Mouse (Mus musculus): Measurements from ENCODE around the gene Tcp11l1. TPM values are rescaled to one million over a fixed set of nuclear protein-coding genes. Genes with fewer than 3 reads are reported as not detected.

The Tcp11l1 gene
- polyA plus RNA-seq (2015; fragmentation: Nextera tagmentation; extraction: Ambion mirVana), result 61.5 and 73.3 TPM in 2 replicates

DNA sequence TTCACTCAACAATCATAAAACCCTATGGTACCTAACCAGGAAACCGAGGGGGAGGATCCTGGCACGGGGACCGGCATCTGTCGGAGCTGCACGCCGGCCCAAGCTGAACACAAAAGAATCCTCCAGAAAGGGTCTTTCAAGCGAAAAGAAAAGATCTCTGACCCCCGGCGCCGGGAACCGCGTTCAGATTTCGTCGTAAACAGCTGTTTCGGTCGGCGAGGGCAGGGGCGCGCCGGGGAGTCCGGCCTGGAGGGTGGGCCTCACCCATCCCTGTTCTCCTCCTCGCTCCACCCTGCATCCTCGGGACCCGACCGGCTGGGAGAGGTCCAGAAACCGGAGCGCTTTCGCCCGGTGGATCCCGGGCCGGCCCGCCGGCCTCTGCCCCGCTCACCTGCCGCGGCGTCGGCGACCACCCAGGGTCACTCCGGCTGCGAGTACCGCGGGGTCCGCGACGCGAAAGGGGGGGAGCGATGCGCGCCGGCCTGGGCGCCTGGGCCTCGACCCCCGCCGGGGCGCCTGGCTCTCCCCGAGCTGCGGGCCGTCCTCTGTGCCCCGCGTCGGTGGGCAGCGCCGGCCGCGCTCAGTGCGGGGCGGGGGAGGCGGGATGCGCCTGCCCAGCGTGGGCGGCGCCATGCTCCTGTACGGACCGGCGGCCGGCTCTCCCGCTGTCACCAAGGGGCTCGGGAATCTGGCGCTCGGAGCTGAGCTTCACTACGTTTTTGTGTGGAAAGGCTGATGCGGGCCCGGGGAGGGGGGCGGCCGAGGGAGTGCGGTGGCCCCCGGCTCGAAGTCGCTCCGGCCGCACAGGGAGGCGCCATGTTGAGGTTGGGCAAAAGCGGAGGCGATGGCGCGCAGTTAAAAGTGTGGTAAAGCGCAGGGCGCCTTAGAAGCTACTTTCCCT, at the start of gene Tcp11l1:
Tcp11l1 (minus strand) TSS at position 585 of the 901 bp plus-strand sequence.
- H3K9me3 ChIP-seq, result no peaks in the 10 kb centered on the region
- under 1% methylated on average over 97 of the region's 99 CpGs for WGBS
- peaks cover 4% of the 10 kb centered on the region; the same call in 1 of the 2 replicates for H3K27me3 ChIP-seq
- peak within 1 kb of the TSS; percentile 84 for H3K9ac ChIP-seq
- ATAC-seq (ENCODE audit: insufficient number of reproducible peaks, insufficient read depth, low FRiP score, low TSS enrichment, low read depth), result peak; percentile 87
- H3K4me3 ChIP-seq, result peak within 1 kb of the TSS; percentile 74
- 0 out of 2 replicates have a peak, but pooled peaks cover 4% of the 10 kb centered on the region for H3K36me3 ChIP-seq
- peak within 1 kb of the TSS; percentile 73 for H3K4me2 ChIP-seq
- H3K4me1 ChIP-seq, result peaks cover 21% of the 10 kb centered on the region
- H3K27ac ChIP-seq, result peak within 1 kb of the TSS; percentile 89

DNA sequence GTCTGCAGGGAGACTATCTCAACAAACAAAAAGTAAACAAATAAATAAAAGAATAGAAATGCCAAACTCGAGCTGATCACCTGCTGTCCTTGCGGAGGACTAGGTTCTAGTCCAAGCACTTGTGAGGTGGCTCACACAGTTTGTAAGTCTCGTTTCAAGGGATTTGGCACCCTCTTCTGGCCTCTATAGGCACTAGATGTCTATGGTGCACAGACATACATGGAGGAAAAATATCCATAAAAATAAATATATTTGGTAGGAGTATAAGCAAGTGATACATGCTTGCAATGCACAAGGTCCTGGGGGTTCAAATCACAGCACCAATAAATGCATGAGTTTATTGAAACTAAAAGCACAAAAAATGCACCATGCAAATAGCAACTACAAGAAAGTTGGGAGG, 38.6 kb upstream of the Tcp11l1 start:
- Histone ChIP-seq H3K4me2 (no peak overlapping the region), H3K4me3 (no peak overlapping the region), H3K36me3 (peaks cover 11% of the 10 kb centered on the region), H3K9ac (no peak overlapping the region), H3K4me1 (no peaks in the 10 kb centered on the region), H3K27ac (no peak overlapping the region), H3K9me3 (no peaks in the 10 kb centered on the region), H3K27me3 (no peaks in the 10 kb centered on the region)
- WGBS, result 63% methylated on average over 3 of the region's 3 CpGs
- ATAC-seq (ENCODE audit: insufficient number of reproducible peaks, insufficient read depth, low FRiP score, low TSS enrichment, low read depth), result no peak

DNA sequence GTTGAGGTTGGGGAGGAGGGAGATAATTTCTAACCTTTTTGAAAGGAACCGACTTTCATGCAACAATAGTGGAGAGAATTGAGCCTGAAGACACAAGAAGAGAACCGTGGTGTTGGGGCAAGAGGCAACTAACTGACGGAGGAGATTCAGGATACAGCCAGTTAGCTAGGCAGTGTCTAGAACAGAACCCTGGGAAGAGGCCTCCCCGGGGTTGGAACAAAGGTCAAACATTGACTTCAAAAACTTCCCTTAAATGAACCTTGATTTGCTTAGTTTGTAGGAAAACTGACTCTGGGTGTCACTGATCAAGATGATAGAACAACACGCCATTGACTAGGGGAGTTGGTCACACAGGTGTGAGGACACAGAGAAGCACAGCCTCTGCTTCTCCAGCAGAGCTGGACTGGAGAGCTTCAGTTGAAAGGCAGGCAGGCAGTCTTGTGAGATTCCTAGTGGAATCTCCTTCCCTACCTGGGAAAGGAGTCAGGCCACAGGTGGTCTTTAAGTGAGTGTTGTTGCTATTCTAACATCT, 36.7 kb upstream of the Tcp11l1 start:
- Histone ChIP-seq H3K9ac (no peak overlapping the region), H3K9me3 (no peaks in the 10 kb centered on the region), H3K36me3 (peaks cover 7% of the 10 kb centered on the region), H3K4me2 (no peak overlapping the region), H3K27me3 (no peaks in the 10 kb centered on the region), H3K27ac (no peak overlapping the region), H3K4me3 (no peak overlapping the region), H3K4me1 (no peaks in the 10 kb centered on the region)
- no peak for ATAC-seq (ENCODE audit: insufficient number of reproducible peaks, insufficient read depth, low FRiP score, low TSS enrichment, low read depth)
- WGBS, result 76% methylated on average over 5 of the region's 5 CpGs

DNA sequence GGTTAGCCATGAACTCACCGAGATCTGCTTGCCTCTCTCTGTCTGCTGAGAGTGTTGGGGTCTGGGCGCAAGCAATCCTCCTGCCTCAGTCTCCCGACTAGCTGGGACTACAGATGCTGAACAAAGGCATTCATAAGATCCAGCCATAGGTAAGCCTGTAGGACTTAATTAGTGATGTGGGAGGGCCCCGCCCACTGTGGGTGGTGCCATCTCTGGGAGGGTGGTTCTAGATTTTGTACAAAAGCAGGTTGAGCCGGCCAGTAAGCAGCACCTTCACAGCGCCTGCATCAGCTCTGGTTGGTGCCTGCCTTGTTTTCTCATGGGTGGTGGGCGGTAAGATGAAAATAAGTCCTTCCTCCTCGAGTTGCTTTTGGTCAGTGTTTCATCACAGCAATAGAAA, 34.3 kb upstream of the Tcp11l1 start:
- Histone ChIP-seq H3K9ac (no peak overlapping the region), H3K4me2 (no peak overlapping the region), H3K27ac (no peak overlapping the region), H3K36me3 (no peaks in the 10 kb centered on the region), H3K27me3 (peaks cover 16% of the 10 kb centered on the region), H3K4me3 (no peak overlapping the region), H3K4me1 (peaks cover 8% of the 10 kb centered on the region), H3K9me3 (no peaks in the 10 kb centered on the region)
- WGBS, result 57% methylated on average over 8 of the region's 8 CpGs
- no peak for ATAC-seq (ENCODE audit: insufficient number of reproducible peaks, insufficient read depth, low FRiP score, low TSS enrichment, low read depth)

DNA sequence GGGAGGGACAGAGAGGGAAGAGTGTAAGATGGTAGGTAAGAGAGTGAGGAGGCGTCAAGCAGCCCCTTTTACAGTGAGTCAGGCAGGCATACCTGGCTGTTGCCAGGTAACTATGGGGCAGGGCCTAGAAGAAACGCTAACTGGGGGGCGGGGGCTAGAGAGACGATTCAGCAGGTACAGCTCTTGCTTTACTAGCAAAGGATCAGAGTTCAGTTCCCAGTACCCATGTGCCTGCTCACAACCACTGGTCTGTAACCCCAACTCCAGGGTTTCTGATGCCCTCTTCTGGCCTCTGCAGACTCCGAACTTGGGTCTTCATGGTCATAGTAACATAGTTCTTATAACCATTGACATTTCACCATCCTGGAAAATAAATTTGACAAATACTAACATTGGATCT, 32.0 kb upstream of the Tcp11l1 start:
- H3K27me3 ChIP-seq, result peaks cover 33% of the 10 kb centered on the region
- H3K4me3 ChIP-seq, result no peak overlapping the region
- no peaks in the 10 kb centered on the region for H3K9me3 ChIP-seq
- H3K9ac ChIP-seq, result no peak overlapping the region
- peaks cover 12% of the 10 kb centered on the region for H3K4me1 ChIP-seq
- no peaks in the 10 kb centered on the region for H3K36me3 ChIP-seq
- H3K4me2 ChIP-seq, result no peak overlapping the region
- 54% methylated on average over 5 of the region's 5 CpGs for WGBS
- no peak for ATAC-seq (ENCODE audit: insufficient number of reproducible peaks, insufficient read depth, low FRiP score, low TSS enrichment, low read depth)
- H3K27ac ChIP-seq, result no peak overlapping the region

DNA sequence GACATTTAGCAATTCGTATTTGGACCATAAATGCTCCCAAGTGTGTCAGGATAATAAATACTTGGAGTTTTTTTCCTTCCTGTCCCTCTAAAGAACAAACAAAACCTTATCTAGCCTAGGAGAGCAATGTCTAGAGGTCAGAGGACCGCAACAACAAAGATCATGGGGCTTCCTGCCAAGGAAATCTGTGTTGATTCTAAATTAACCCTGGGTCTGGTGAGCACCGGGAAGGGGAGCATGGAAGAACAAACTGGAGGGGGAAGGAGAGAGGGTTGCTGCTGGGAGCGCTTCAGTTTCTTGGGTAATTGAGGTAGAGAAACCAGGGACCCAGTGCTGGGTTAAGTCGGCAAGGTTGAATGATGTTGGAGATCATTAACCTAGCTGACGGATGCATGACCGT, 31.2 kb upstream of the Tcp11l1 start:
- Histone ChIP-seq H3K36me3 (no peaks in the 10 kb centered on the region), H3K4me3 (peak overlapping the region; percentile 75), H3K4me2 (peak overlapping the region; percentile 92), H3K4me1 (peaks cover 12% of the 10 kb centered on the region), H3K9me3 (no peaks in the 10 kb centered on the region), H3K27me3 (peaks cover 33% of the 10 kb centered on the region), H3K27ac (no peak overlapping the region), H3K9ac (no peak overlapping the region)
- no peak for ATAC-seq (ENCODE audit: insufficient number of reproducible peaks, insufficient read depth, low FRiP score, low TSS enrichment, low read depth)
- WGBS, result 18% methylated on average over 7 of the region's 7 CpGs

DNA sequence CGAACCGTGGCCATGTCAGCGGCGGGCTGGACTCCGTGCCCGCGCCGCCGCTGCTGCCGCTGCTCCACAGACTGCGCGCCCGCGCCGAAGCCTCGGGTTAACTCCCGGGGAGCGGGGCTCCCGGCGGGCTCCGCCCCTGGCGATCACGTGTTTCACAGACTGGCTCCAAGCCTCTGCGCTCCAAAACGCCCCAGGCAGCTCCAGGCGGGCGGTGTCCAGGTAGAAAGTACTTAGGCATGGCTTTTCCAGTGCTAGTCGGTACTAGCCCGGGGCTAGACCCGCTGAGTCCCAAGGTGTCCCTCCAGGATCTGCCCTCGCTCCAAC, 30.7 kb upstream of the Tcp11l1 start, which contains the start of gene Depdc7:
Depdc7 (minus strand) TSS at position 138 of the 324 bp plus-strand sequence.
- under 1% methylated on average over 31 of the region's 31 CpGs for WGBS
- Histone ChIP-seq H3K4me1 (peaks cover 12% of the 10 kb centered on the region), H3K9me3 (no peaks in the 10 kb centered on the region), H3K4me2 (peak within 1 kb of the TSS; percentile 92), H3K27ac (no peak within 1 kb of the TSS), H3K9ac (peak within 1 kb of the TSS; percentile 81), H3K36me3 (no peaks in the 10 kb centered on the region), H3K4me3 (peak within 1 kb of the TSS; percentile 75), H3K27me3 (peaks cover 33% of the 10 kb centered on the region)
- peak; percentile 82 for ATAC-seq (ENCODE audit: insufficient number of reproducible peaks, insufficient read depth, low FRiP score, low TSS enrichment, low read depth)

DNA sequence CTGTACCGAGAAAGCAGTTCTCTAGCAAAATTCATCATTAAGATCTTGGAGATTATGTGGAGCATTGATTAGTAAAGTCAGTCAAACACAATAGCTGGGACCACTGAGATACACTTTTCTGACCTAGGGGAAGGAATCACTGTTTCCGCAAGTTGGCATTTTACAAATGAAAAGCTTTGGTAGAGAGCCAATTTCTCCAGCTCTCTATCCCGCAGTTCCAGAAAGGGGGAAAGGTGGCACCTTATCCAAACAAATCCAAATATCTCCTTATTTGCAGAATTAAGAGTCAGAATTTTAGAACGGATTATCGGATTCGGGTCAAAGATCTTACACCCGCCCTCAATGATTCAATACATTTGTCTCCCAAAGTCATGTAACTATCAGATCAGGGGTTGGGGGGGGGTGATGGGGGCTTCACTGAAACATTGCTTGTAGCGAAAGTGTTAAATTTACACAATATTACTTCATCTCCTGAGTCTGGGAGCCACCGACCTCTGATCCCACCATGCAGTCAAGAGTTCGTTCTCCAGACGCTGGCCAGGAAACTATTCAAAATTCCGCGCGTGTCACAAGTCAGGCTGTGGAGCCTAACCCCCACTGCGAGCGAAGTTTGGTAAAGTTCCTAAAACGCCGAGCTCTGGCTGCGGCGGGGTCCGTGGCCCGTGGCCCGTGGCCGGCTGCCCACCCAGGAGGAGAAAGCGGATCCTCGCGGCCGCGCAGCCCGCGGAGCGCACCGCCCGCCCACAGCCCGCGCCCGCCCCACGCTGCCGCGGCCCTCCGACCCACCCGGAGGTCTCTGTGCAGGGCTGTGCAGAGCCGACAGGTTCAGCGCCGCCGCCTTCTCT, 30.1 kb upstream of the Tcp11l1 start:
- no peak overlapping the region for H3K27ac ChIP-seq
- H3K4me2 ChIP-seq, result peak overlapping the region; percentile 92
- WGBS, result 5% methylated on average over 45 of the region's 46 CpGs
- no peaks in the 10 kb centered on the region for H3K36me3 ChIP-seq
- peak overlapping the region; percentile 75 for H3K4me3 ChIP-seq
- peaks cover 12% of the 10 kb centered on the region for H3K4me1 ChIP-seq
- H3K9ac ChIP-seq, result peak overlapping the region; percentile 81
- no peaks in the 10 kb centered on the region for H3K9me3 ChIP-seq
- peak; percentile 28; the same call in 1 of the 2 replicates for ATAC-seq (ENCODE audit: insufficient number of reproducible peaks, insufficient read depth, low FRiP score, low TSS enrichment, low read depth)
- peaks cover 33% of the 10 kb centered on the region for H3K27me3 ChIP-seq

DNA sequence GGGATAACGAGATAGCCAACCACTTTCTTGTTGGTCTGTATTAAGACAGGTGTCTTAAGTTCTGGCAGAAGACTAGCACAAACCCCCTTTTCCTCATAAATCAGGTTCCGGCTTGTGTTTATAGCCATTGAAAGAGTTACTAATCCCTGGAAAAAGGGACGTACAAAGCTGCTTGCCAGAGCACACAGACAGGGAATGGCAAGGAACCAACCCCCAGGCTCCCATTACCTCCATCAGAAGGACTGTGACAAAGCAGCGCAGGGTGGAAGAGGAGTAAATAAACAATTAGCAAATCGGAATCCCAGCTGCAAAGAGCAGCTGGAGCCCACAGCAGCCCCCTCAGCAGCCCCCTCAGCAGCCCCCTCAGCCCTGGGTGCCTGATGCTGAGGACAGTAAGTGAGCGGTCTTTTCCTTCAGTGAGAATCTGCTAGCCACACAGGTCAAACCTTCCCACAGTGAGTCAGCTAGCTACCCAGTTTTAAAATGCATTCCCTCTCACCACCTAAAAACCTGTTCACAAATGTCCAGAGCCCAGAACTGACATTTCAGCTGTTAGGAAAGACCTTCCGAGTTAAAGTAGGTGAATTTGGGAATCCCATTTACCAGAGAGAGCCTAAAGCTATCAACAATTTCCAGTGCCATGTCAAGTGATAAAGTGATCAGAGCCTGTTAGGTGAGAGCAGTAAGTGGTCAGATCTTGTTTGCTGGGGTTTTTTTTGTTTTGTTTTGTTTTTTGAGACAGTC, 29.2 kb upstream of the Tcp11l1 start:
- H3K4me2 ChIP-seq, result 0 out of 2 replicates have a peak overlapping the region, but pooled peaks have one; percentile 92
- 29% methylated on average over 7 of the region's 7 CpGs for WGBS
- ATAC-seq (ENCODE audit: insufficient number of reproducible peaks, insufficient read depth, low FRiP score, low TSS enrichment, low read depth), result no peak

DNA sequence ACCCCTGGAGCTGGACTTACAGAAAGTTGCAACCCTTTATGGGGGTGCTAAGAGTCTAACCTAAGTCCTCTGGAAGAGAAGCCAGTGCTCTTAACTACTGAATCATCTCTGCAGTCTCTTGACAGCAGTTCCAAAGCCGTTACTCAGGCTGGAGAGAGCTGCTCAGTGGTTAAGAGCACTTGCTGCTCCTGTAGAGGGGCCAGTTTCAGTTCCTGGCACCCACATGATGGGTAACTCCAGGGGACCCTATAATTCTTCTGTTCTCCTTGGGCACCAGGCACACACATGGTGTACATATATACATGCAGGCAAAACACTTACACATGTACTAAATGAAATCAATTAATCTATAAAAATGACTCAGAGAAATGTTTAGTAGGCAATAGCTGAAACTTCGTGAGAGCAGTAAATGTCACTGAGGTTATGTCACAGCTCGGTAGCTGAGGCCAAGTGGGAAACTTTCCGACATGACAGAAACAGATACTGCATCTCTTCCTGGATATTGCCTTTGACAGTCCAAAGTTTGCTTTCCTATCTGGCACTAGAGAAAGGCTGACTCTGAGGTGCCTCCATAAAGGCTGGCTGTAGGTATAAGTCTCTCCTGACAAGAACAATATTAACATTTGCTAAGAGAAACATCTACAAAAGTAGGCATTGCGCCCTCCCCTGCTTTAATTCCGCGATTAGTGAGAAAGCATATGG, 28.4 kb upstream of the Tcp11l1 start:
- peaks cover 33% of the 10 kb centered on the region for H3K27me3 ChIP-seq
- no peaks in the 10 kb centered on the region for H3K9me3 ChIP-seq
- ATAC-seq (ENCODE audit: insufficient number of reproducible peaks, insufficient read depth, low FRiP score, low TSS enrichment, low read depth), result no peak
- no peak overlapping the region for H3K27ac ChIP-seq
- no peaks in the 10 kb centered on the region for H3K36me3 ChIP-seq
- no peak overlapping the region for H3K4me2 ChIP-seq
- H3K4me1 ChIP-seq, result peaks cover 12% of the 10 kb centered on the region
- no peak overlapping the region for H3K4me3 ChIP-seq
- no peak overlapping the region for H3K9ac ChIP-seq
- 48% methylated on average over 7 of the region's 7 CpGs for WGBS

More for the DNA sequence above, 29.2 kb upstream of the Tcp11l1 start:
- Histone ChIP-seq H3K9ac (no peak overlapping the region), H3K27me3 (peaks cover 33% of the 10 kb centered on the region), H3K4me1 (peaks cover 12% of the 10 kb centered on the region), H3K9me3 (no peaks in the 10 kb centered on the region), H3K36me3 (no peaks in the 10 kb centered on the region), H3K4me3 (no peak overlapping the region), H3K27ac (no peak overlapping the region)

Data from embryonic facial prominence, embryonic 13.5 days (tissue).